Mouse (Mus musculus) ZHBTc4 (cell line): ENCODE data around the gene Prkar1b.
A peak's percentile ranks its signal among the peaks of the same experiment; 100 is the strongest.

Experiments
- DNase-seq: peaks from one replicate; pipeline ENCODE4 v3.0.0-alpha.2; 2011; ENCODE audit warnings: low read depth, low spot score

Prkar1b gene

DNA sequence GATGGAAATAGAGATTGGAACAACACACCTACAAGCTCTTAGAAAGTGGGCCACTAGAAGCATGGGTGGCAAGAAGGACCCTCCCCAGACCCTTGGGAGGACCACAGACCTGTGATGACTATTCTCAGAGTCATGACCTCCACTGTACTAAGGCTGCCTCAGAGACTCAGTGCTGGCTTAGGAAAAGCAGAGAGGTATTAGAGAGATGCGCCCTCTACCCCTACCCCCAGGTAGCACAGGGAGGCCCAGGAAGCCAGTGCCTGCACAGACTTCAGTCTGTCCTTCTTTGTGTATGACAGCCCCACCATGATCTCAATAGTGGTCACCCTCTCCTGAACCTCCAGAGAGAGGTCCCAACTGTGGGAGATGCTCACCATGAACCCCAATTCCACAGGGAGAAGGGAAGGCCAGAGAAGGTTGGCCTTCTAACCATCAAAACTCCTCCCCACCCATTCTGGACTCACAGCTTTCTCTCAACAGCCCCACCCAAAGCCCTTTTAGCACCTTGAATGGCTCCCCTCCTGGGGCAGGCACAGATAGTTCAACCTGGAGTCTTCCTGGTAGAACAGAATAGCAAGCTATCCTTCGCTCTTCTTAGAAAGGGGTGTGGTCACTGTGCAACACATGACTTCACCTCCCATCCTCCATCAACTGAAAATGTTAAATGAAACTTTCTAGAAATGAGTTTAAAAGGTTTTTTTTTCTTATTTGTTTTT, 39.5 kb downstream of the Prkar1b start:
- peak; percentile 69 for DNase-seq

- DNase-seq: no peak
These were observed 42.0 kb downstream of the Prkar1b start for GRCm38 (mm10) chr5:139107815-139108214.

GRCm38 (mm10) chr5:139101783-139102182, 48.0 kb downstream of the Prkar1b start:
- no peak for DNase-seq

DNA sequence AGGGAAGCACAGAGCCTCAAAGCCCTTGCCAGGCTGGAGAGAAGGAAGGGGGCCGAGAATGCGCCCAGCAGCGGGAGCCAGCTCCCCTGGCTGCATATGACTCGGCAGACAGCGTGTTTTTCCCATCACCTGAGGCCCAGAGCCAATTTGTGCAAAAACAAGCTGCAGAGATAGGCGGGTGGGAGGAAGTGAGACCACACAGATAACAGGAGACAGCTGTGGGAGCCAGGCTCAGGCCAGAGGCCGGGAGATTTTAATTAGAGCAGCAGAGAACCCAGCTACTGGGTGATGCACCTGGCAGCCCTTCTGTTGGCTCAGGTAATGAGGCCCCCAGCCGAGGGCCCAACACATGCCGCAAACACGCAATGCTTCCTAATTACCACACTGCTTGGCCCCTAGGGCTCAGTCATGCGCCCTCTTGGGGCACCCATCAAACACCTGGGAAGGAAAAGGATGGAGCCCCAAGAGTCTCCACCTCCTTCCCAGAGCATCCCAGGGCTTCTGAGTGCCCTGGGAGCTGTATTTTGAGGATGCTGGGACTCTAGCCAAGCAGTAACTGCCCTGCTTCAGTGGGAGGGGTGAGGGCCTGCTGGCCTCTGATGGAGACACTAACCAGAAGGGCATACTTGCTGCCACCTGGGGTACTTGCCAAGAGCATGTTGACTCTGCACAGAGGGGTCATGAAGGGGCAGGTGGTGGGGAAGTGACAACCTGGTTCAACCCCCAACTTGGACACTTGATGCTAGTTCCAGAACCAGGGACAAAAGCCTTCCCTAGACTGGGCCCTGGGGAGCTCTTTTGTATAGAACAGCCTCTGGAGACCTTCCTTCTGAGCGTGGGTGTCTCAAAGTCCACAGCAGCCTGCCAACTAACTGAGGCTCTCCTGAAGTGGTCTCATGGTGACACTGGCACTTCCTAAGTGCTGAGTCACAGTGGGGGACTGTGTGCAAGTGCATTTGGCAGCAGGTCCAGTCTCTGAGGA, 50.5 kb downstream of the Prkar1b start:
- no peak for DNase-seq

DNA sequence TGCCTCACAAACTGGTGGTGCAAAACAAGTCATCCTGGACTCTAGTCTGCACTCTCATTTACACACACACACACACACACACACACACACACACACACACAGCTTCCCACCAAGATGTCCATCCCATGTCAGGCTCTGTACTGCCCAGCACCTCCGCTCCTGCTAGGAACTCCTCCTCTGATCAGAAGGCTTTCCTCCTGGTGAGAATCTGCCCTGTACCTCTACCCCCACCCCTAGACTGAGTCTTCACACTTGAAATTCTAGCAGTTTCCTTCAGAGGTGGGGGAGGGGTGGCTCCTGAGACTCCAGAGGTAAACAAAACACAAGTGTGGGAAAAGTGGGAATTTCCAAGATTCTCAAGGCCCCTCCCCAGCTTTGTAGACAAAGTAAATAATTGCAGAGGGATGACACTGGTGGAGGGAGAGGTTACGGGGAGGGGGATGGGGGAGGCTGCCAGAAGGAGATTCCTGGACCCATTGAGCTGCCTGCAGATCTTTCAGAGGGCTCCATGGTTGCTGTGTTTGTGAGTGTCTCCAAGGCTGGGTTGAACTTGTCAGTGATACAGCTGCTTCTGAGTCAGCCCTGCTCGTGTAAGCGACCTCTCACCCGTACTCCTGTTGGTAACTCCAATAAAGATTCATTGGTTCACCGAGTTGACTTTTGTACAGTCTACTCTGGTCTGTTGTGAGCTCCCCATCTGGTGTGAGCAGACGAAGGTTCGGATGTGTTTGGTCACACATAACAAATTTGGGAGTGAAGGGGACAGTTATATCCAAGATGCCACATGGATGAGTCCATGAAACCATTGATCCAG, 54.3 kb downstream of the Prkar1b start:
- DNase-seq: peak; percentile 76

DNA sequence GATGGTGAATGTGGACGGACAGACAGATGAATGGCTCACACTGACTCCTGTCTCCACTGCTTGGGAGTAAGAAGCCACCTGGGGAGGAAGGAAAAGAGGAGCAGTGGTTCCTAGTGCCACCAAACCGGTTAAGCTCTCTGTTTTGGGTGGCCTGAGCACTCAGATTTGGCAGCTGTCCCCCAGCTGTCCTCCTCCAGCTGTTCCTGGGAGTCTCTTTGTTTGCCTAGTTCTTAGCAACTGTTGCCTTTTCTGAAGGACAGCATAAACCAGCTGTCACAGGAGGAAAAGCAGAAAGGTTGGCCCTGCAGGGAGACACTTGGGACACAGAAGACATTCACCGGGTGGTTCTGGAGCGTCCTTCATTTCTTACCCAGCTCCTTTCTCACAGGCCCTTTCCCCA, 56.3 kb downstream of the Prkar1b start:
- DNase-seq: no peak

DNA sequence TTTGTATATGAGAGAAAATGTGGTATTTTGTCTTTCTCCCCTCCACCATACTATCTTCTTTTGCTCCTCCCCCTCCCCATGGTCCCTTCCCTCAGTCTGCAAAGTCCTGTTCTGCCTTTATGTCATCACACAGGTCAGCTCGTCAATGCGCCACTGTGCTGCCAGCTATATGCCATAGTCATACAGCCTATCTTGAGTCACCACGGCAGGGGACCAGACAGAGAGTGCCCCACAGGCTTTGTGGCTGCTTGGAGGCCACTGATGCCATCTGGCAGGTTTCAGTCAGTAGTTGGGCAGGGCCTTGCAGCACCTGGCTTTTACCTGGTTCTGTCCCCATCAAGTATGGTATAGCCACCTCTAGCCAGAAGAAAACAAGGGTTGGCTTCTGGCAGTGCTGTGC, 58.1 kb downstream of the Prkar1b start:
- DNase-seq: no peak

GRCm38 (mm10) chr5:139090162-139090561, 59.6 kb downstream of the Prkar1b start:
- no peak for DNase-seq

- DNase-seq: peak; percentile 77
These were observed 61.6 kb downstream of the Prkar1b start for GRCm38 (mm10) chr5:139088173-139088572.

DNA sequence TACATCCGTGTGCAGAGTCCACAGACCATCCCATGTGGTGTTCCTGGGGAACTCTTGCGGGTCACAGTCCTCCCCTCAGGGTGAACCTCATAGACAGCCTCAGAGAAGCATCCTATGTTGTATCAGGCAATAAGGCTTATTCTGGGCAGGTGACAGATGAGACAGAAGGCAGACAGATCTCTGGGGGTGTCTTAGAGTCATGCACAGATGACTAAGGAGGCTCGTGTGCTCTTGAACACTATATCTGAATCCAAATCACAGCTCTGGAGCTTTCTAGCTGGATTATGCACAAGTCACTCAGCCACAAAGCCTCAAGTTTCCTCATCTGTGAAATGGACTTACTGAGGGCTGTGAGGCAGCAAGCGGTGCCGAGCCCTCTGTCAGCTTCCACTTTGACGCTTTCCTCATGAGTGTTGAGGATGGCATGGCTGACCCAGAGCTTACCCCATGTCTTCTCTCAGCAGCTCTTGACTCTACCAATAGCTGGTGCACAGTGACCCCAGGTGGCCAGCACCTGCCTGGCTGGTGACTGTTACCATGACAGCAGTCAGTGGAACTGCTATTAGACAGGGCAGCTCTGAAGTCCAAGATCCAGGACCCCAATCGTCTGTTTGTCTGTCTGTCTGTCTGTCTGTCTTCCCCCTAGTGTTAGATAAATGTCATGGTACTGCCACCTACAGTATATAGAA, 64.8 kb downstream of the Prkar1b start:
- DNase-seq: peak; percentile 72

- DNase-seq: no peak
These were observed 65.5 kb downstream of the Prkar1b start for GRCm38 (mm10) chr5:139084302-139084701.

DNA sequence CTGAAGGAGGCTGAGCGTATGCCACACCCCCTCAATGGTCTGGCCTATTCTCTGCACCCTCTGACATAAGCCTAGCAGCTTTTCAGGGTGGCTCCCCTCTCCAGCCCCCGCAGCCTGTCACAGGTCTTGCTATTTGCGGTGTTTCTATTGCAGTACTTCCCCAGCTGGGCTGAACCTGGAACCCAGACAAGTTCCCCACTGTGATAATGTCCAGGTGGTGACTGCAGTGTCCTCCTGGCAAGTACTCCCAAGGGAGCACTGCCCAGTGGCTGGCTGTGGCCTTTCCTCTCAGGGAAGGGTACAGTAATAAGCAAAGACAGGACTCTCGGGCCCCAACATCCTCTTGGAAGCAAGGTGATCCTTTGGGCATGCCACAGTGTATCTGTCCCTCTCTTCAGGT, 66.0 kb downstream of the Prkar1b start:
- no peak for DNase-seq

DNA sequence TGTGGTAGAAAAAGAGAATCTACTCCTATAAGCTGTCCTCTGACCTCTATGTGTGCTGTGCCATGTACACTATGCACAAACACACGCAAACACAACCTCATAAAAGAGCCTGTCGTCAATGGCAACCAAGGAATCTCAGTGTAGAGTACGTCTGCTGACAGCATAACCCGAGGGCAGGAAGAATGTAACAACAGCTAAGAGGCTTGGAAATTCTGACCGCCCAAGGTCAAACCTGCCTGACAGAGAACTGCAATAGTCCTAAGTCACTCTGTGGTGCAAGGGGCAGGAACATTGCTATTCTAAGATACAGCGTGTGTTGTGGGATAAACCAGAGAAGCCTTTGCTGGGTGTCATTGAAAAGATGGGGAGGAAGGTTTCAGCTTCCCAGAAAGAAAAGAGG, 68.4 kb downstream of the Prkar1b start:
- peak; percentile 49 for DNase-seq

GRCm38 (mm10) chr5:139078156-139078462, 71.7 kb downstream of the Prkar1b start:
- DNase-seq: no peak

DNA sequence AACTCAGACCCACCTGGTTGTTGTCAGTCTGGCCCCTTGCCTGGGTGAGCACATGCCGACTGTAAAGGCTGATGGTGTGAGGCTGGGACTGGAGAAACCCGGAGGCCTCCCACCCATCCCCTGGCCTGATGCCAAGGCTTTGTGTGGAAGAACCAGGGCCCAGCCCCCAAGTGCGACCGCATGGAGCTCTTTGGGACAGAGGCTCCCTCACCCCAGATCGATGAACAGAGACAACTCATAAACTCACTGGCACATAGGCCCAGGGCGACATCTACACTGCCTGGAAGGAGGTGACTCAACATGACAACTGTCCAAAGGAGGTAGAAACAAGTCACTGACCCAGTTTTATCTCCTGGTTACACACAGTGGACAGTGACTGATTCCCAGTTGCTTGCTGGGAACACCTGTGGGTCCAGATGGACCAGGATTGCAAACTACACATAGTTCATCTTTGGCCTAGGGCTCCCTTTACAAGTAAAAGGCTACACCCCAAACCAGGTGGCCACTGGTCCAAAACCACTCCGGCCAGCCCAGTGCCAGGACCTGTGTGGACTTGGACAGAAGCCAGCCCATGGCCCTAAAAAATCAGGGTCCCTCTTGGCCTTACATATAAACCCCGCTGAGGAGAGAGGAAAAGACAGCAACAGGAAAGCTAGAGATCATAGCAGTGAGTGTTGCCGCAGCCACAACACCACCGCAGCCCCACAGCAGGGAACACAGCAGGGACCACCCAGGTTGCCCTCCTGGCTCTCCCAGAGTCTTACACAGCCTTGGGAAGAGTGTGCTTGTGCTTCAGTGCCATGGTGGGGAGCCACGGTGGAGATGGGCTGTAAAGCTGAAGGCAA, 72.3 kb downstream of the Prkar1b start:
- no peak for DNase-seq

GRCm38 (mm10) chr5:139076450-139076849, 73.4 kb downstream of the Prkar1b start:
- no peak for DNase-seq

DNA sequence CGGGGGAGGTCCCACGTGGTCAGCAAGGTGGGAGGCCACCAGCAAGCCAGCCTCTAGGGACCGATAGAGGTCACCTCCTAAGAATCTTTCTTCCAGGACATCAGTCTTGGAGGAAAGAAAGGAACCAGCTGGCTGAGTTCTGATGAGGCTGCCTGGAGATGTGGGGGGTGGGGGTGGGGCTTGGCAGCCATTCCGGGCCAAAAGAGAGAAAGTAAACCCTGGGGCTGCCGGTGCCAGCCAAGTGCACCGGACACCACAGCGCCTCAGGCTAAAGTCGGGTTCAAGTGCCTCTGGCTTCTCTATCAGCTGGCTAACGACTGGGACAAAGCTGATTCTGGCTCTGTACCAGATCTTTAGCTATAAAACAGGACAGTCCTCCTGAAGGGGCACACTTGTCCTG, 74.0 kb downstream of the Prkar1b start:
- DNase-seq: no peak

GRCm38 (mm10) chr5:139075125-139075524, 74.7 kb downstream of the Prkar1b start:
- DNase-seq: peak; percentile 81

DNA sequence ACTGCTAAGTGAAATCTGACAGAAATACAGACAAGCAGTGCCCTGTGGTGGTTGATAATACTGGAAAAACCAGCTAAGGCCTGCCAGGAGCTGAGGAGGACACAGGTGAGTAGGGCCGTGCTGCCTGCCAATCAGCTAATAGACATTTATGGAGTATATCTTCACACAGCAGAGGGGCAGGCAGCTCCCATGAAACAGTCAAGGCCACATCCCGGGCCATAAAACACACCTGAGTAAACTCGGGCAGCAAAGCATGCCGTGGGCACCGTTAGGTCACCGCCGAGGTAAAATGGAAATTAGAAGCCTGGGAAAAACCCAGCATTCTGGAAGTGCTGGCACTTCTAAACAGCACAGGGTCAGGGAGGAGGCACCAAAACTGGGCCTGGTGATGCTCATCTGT, 75.8 kb downstream of the Prkar1b start:
- DNase-seq: no peak

DNA sequence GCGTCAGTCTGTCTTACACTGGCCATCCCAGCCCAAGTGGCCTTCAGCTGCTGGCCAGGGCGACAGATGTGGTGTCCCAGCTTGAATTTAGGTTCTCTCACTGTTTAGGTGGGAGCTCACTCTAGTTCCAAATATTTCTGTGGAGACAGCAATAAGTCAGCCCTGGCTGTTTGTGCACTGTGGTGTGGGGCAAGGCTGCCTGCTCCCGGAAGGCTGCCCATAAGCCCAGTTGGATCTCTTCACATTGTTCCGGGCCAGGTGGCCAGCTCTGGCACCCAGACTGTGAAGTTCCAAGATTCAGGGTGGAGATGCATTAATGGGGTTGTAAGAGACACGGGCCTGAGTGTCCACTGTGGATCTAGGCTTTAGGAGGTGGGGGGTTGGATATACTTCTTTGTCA, 76.9 kb downstream of the Prkar1b start:
- DNase-seq: no peak
